Mouse (Mus musculus) urinary bladder, postnatal 25 days (tissue): ENCODE measurements around the gene Crhbp.

Source experiments
- DNase-seq: peaks from one replicate; pipeline ENCODE4 v3.0.0; 2022; ENCODE audit warnings: low spot score

Crhbp gene

DNA sequence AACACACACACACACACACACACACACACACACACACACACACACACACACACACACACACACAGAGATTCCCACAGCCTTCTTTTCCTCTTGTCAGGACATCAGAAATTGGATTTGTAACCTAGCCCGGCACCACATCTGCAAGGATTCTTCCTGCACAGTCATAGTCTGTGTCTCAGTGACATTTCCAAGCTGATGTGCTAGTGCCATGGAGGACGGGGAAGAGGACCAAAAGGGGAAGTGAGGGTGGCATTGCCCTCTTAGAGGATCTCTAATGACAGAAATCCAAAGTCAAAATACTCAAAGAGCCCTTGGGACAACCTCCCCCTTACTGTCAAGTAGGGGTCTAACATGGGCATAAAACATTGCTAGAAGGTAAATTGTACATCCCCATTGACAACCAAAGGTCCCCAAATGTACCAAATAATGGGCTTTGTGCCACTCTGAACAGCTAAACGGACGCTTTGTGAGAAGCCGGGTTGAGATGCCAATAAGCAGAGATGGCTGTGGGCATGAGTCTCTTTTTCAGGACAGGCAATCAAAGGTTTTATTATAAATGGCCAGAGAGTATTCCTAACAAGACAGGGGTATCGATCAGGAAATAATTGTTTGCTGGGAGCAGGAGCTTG is 26.0 kb downstream of the Crhbp start:
- no peak for DNase-seq

GRCm38 (mm10) chr13:95412257-95412656 is 32.5 kb downstream of the Crhbp start:
- DNase-seq: no peak

DNA sequence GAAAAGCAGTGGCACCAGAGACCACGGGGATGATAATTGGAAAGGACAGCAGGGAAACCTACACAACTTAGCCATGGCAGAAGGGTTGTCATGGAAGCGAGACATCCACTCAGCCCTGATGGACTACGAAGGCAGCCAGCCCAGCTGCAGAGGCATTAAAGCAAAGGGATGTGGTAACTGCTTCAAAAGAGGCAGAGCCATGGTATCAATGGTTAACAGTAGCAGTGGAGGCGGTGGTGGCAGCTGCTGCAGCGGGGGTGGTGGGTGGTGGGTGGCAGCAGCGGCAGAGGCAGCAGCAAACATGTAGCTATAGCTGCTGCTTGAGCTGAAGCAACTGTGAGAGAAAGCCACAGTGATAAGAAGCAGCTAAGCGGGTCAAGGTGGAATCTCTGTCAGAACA is 51.5 kb downstream of the Crhbp start:
- no peak for DNase-seq

GRCm38 (mm10) chr13:95389866-95390865 is 54.6 kb downstream of the Crhbp start:
- peak; percentile 75 for DNase-seq

DNA sequence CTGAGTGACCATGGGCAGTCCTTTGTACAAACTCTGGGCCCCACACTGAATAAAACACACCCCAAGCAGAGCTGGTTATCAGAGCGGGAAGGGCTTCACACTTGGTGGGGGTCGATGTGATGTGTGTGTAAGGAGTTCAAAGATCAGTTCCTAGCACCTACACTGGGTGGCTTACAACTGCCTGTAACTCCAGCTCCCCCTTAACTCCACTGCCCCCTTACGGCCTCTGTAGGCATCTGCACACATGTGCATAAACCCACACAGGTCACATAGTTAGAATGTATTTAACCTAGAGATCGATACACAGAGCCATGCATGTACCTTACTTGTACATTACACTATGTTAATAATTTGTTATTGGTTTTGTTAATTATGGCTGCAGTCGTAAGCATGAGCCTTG is 56.5 kb downstream of the Crhbp start:
- no peak for DNase-seq

GRCm38 (mm10) chr13:95382418-95382817 is 62.3 kb downstream of the Crhbp start:
- DNase-seq: no peak
